Mouse (Mus musculus) heart, embryonic 12.5 days (tissue): Measurements from ENCODE around the gene Col24a1. TPM values are rescaled to one million over a fixed set of nuclear protein-coding genes. Genes with fewer than 3 reads are reported as not detected.

Source experiments
- ATAC-seq: fragments of 200-750 bp; cut with Nextera tagmentation; 2 replicates; pipeline ENCODE4 v1.8.0; 2017; ENCODE audit warnings: moderate TSS enrichment, moderate library complexity; ENCODE audit not compliant: insufficient number of reproducible peaks, low FRiP score
- H3K27ac ChIP-seq: fragments of 300-500 bp; sonication (generic); 2 replicates; pipeline ENCODE4 v1.5.1; 2016; ENCODE audit warnings: mild to moderate bottlenecking, moderate library complexity; ENCODE audit not compliant: poor library complexity, severe bottlenecking
- H3K27me3 ChIP-seq: fragments of 300-500 bp; sonication (generic); replicated peaks from 2 replicates; pipeline ENCODE4 v1.6.1; 2016; ENCODE audit warnings: mild to moderate bottlenecking, moderate library complexity
- H3K36me3 ChIP-seq: fragments of 300-500 bp; sonication (generic); 2 replicates; pipeline ENCODE4 v1.6.1; 2016; ENCODE audit warnings: mild to moderate bottlenecking, moderate library complexity
- H3K4me1 ChIP-seq: fragments of 300-500 bp; sonication (generic); replicated peaks from 2 replicates; pipeline ENCODE4 v1.6.1; 2016; ENCODE audit warnings: mild to moderate bottlenecking
- H3K4me2 ChIP-seq: fragments of 300-500 bp; sonication (generic); 2 replicates; pipeline ENCODE4 v1.6.1; 2016; ENCODE audit warnings: mild to moderate bottlenecking, moderate library complexity
- H3K4me3 ChIP-seq: fragments of 300-500 bp; sonication (generic); 2 replicates; pipeline ENCODE4 v1.5.1; 2016; ENCODE audit warnings: mild to moderate bottlenecking
- H3K9ac ChIP-seq: fragments of 300-500 bp; sonication (generic); 2 replicates; pipeline ENCODE4 v1.6.1; 2016; ENCODE audit warnings: mild to moderate bottlenecking, moderate library complexity
- H3K9me3 ChIP-seq: fragments of 300-500 bp; sonication (generic); replicated peaks from 2 replicates; pipeline ENCODE4 v1.6.1; 2016; ENCODE audit warnings: mild to moderate bottlenecking, moderate library complexity
- WGBS: fragments of 180-500 bp; shearing (Covaris S2); methylation state at CpG from one replicate; pipeline ENCODE4 v1.1.7; 2016; 5-methylcytosine and 5-hydroxymethylcytosine counted together
- polyA plus RNA-seq: library from polyadenylated mRNA; unstranded; fragments of >200 nt; fragmentation: Nextera tagmentation; extraction: Ambion mirVana; gene quantifications from 2 replicates; pipeline ENCODE4 v1.2.1, GENCODE M21; 2016

The Col24a1 gene
- polyA plus RNA-seq, 1 experiment from 2014 or later = 0.80 TPM

DNA sequence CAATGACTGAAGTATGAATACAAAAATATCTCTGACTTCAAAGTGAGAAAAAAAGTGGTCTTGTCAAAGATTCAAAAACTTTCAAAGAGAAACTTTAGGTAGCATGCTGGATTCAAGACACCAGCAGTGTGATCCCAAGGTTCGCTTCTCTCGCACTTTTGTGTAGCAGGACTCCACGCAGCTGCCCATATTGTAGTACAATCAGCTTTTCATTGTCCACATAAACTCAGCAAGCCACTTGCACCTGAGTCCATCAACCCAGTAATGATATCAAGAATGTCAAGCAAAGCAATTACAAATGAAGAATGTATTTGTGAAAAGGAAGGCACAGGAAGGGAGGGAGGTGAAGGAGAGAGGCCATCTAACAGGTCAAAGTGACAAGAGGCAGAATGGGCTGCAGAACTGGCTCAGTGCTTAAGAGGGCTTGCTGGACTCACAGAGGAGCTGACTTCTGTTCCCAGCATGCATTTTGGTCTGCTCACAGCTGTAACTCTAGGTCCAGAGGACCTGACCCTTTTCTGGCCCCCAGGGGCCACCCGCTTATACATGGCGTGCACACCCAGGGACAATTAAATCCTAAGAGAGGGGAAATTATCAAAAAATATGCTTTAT, 7.8 kb downstream of the Col24a1 start:
- no peaks in the 10 kb centered on the region for H3K4me1 ChIP-seq

DNA sequence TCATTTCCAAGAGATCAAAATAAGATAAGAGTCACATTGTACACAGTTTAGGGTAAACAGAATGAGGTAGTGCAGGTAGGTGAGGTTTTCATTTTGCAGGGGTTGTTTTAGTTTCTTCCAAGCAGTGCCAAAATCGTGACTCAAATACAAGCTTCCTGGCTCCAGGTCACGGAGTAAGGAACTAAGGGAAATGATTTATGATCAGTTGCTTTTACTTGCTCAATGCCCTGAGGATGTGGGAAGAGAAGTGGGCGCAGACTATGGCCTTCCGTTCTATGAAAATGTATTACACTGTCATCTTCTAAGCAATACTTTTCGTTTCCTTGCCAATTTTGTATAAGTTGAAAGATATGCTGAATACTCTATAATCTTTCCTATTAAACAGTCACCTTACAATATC, 13.0 kb downstream of the Col24a1 start:
- Histone ChIP-seq H3K4me2 (no peak overlapping the region), H3K27ac (no peak overlapping the region), H3K4me3 (no peak overlapping the region), H3K27me3 (no peaks in the 10 kb centered on the region), H3K36me3 (no peaks in the 10 kb centered on the region), H3K4me1 (no peaks in the 10 kb centered on the region), H3K9me3 (no peaks in the 10 kb centered on the region), H3K9ac (no peak overlapping the region)
- 71% methylated on average over 5 of the region's 5 CpGs for WGBS
- no peak for ATAC-seq

More for the DNA sequence above, 7.8 kb downstream of the Col24a1 start:
- Histone ChIP-seq H3K27me3 (no peaks in the 10 kb centered on the region), H3K4me3 (no peak overlapping the region), H3K27ac (no peak overlapping the region), H3K9ac (no peak overlapping the region), H3K4me2 (no peak overlapping the region), H3K36me3 (no peaks in the 10 kb centered on the region), H3K9me3 (no peaks in the 10 kb centered on the region)
- WGBS = 90% methylated on average over 5 of the region's 5 CpGs
- no peak for ATAC-seq

GRCm38 (mm10) chr3:145307209-145307608, 14.9 kb downstream of the Col24a1 start:
- no peak for ATAC-seq
- Histone ChIP-seq H3K36me3 (no peaks in the 10 kb centered on the region), H3K9ac (no peak overlapping the region), H3K4me2 (no peak overlapping the region), H3K9me3 (no peaks in the 10 kb centered on the region), H3K27me3 (no peaks in the 10 kb centered on the region), H3K27ac (no peak overlapping the region), H3K4me1 (no peaks in the 10 kb centered on the region), H3K4me3 (no peak overlapping the region)
- 77% methylated on average over 3 of the region's 3 CpGs for WGBS

DNA sequence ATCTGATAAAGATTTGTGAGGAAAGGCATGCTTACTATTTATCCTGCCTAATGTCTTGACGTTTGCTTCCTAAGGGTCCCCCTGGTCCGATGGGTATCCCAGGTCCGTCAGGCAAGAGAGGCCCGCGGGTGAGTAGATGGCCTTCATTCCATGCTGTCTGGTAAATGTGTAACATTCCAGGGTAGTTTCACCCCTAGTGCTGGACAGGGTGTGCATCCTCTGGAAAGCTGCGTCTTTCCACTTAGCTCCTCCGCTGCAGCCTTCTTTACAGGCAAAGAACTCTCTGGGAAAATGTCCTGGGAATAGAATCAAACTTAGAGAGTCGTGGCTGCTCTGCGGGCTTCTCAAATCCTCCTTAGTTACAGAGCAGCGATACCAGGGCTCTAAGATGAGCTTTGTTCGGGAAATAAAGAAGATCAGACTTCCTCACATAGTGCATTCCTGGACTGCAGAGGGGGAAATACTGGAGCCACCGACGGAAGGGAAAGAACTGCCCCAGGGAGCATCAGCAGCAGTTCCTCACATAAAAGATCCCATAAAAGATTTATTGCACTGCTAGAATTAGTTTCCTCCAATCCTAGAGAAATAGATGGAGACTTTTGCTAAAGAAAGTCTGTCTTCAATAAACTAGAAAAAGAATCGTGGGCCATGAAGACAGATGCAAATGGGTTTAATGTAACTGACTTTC, 28.5 kb downstream of the Col24a1 start:
- H3K9me3 ChIP-seq = no peaks in the 10 kb centered on the region
- no peak overlapping the region for H3K4me2 ChIP-seq
- H3K4me1 ChIP-seq = no peaks in the 10 kb centered on the region
- H3K27ac ChIP-seq = no peak overlapping the region
- no peak for ATAC-seq
- 77% methylated on average over 14 of the region's 14 CpGs for WGBS
- H3K36me3 ChIP-seq = no peaks in the 10 kb centered on the region
- no peaks in the 10 kb centered on the region for H3K27me3 ChIP-seq
- H3K9ac ChIP-seq = no peak overlapping the region
- no peak overlapping the region for H3K4me3 ChIP-seq

DNA sequence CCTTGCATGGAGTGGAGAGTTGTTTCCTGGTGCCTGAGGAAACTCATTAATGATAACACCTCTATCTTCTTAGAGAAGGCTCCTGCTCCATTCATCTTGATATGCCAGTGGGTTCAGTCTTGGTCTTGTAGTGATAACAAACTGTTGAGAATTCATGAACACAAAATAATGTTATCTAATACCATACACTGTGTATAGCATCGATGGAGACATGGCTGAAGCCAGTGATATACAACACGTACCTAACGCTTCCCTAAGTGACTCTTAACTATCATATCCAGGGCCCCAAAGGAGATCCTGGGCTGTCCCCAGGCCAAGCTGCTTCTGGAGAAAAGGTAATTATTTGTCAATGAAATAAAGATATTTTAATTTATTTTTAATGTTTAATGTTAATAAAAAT, 33.1 kb downstream of the Col24a1 start:
- Histone ChIP-seq H3K27me3 (no peaks in the 10 kb centered on the region), H3K4me3 (no peak overlapping the region), H3K4me2 (no peak overlapping the region), H3K36me3 (no peaks in the 10 kb centered on the region), H3K27ac (no peak overlapping the region), H3K4me1 (no peaks in the 10 kb centered on the region), H3K9me3 (no peaks in the 10 kb centered on the region), H3K9ac (no peak overlapping the region)
- no peak for ATAC-seq
- WGBS = 74% methylated on average over 3 of the region's 3 CpGs

DNA sequence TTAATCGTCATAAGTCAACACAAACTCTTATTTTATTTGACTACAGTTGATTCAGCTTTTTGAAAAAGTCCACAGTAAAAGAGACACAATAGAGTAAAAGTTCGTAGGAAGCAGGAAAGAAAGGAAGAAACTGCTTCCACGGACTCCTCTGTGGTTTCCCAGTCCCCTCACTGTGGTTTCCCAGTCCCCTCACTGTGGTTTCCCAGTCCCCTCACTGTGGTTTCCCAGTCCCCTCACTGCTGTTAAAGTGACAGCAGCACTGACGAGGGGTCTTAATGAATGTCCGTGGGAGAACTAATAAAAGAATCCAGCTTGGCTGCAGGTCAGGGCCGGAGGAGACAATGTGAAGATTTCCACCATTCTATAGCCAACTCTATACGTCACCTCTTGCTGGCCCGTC, 39.4 kb downstream of the Col24a1 start:
- Histone ChIP-seq H3K4me3 (no peak overlapping the region), H3K9me3 (no peaks in the 10 kb centered on the region), H3K9ac (no peak overlapping the region), H3K36me3 (no peaks in the 10 kb centered on the region), H3K27ac (no peak overlapping the region), H3K4me1 (no peaks in the 10 kb centered on the region), H3K4me2 (no peak overlapping the region), H3K27me3 (no peaks in the 10 kb centered on the region)
- WGBS = 71% methylated on average over 8 of the region's 8 CpGs
- no peak for ATAC-seq

GRCm38 (mm10) chr3:145334046-145334445, 41.8 kb downstream of the Col24a1 start:
- 68% methylated on average over 3 of the region's 3 CpGs for WGBS
- H3K9me3 ChIP-seq = no peaks in the 10 kb centered on the region
- H3K4me1 ChIP-seq = no peaks in the 10 kb centered on the region
- no peak overlapping the region for H3K4me2 ChIP-seq
- no peaks in the 10 kb centered on the region for H3K27me3 ChIP-seq
- H3K27ac ChIP-seq = no peak overlapping the region
- H3K9ac ChIP-seq = no peak overlapping the region
- ATAC-seq = no peak
- no peak overlapping the region for H3K4me3 ChIP-seq
- no peaks in the 10 kb centered on the region for H3K36me3 ChIP-seq

DNA sequence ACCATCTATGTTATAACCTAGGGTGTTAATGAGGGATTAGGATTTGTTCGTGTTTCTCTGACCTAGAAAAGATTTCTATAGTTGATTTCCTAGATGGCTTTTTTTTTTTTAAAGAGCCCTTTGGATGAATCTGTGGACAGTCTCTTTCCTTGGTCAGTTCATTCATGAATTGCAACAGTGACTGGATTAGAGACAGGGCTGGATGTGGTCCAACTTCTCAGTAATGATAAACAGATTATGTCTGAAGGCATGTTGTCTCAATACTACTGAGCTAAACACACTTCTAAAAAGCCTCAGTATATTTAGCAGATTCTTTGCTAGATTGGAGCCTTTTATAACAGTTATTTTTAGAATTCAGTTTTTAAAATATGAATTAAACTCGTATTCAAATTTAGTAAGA, 44.9 kb downstream of the Col24a1 start:
- Histone ChIP-seq H3K36me3 (no peaks in the 10 kb centered on the region), H3K27me3 (no peaks in the 10 kb centered on the region), H3K9me3 (no peaks in the 10 kb centered on the region), H3K27ac (no peak overlapping the region), H3K9ac (no peak overlapping the region), H3K4me2 (no peak overlapping the region), H3K4me1 (no peaks in the 10 kb centered on the region), H3K4me3 (no peak overlapping the region)
- ATAC-seq = no peak
- WGBS = 73% methylated on average over 2 of the region's 2 CpGs

GRCm38 (mm10) chr3:145339851-145340499, 47.7 kb downstream of the Col24a1 start:
- 79% methylated on average over 10 of the region's 10 CpGs for WGBS
- Histone ChIP-seq H3K9ac (no peak overlapping the region), H3K27ac (no peak overlapping the region)

DNA sequence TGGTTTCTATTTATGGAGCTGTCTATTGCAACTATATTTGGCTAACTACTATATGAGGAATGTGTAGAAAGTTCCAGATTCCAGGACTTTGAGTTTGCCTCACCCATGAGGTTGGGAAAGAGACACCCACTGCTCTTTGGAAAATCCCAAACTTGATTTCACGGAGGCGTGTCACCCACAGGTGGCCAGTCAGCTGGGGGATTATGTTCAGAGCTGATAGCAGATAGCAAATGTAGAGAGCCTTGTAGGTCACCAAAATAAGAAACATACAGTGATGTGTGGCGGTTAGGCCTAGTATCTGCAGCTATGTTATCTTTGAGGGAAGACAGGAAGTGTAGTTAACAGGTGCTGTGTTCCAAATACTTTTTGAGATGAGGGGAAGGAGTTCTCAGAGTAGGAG, 56.4 kb downstream of the Col24a1 start:
- no peak for ATAC-seq
- WGBS = 73% methylated on average over 3 of the region's 3 CpGs
- no peaks in the 10 kb centered on the region for H3K27me3 ChIP-seq
- H3K4me2 ChIP-seq = no peak overlapping the region
- H3K4me3 ChIP-seq = no peak overlapping the region
- H3K27ac ChIP-seq = no peak overlapping the region
- 0 out of 2 replicates have a peak, but pooled peaks cover 6% of the 10 kb centered on the region for H3K4me1 ChIP-seq
- no peaks in the 10 kb centered on the region for H3K9me3 ChIP-seq
- no peaks in the 10 kb centered on the region for H3K36me3 ChIP-seq
- H3K9ac ChIP-seq = no peak overlapping the region

More at GRCm38 (mm10) chr3:145339851-145340499, 47.7 kb downstream of the Col24a1 start:
- no peak overlapping the region for H3K4me3 ChIP-seq
- no peak for ATAC-seq
- H3K27me3 ChIP-seq = no peaks in the 10 kb centered on the region
- H3K4me1 ChIP-seq = no peaks in the 10 kb centered on the region
- no peaks in the 10 kb centered on the region for H3K9me3 ChIP-seq
- H3K4me2 ChIP-seq = no peak overlapping the region
- H3K36me3 ChIP-seq = no peaks in the 10 kb centered on the region

- no peak overlapping the region for H3K4me2 ChIP-seq
- WGBS = 82% methylated on average over 3 of the region's 3 CpGs
- no peak for ATAC-seq
- no peak overlapping the region for H3K9ac ChIP-seq
- H3K27ac ChIP-seq = no peak overlapping the region
- no peaks in the 10 kb centered on the region for H3K27me3 ChIP-seq
- H3K4me3 ChIP-seq = no peak overlapping the region
- no peaks in the 10 kb centered on the region for H3K9me3 ChIP-seq
- H3K36me3 ChIP-seq = no peaks in the 10 kb centered on the region
- H3K4me1 ChIP-seq = 0 out of 2 replicates have a peak, but pooled peaks cover 2% of the 10 kb centered on the region
Observed at GRCm38 (mm10) chr3:145353951-145354350, 61.7 kb downstream of the Col24a1 start.
